Mouse (Mus musculus): ENCODE measurements around the gene Slco2a1. TPM values are rescaled to one million over a fixed set of nuclear protein-coding genes. Genes with fewer than 3 reads are reported as not detected.

The Slco2a1 gene
- polyA plus RNA-seq (2015; fragmentation: Nextera tagmentation; extraction: Ambion mirVana), result 8.5 and 11.2 TPM in 2 replicates

DNA sequence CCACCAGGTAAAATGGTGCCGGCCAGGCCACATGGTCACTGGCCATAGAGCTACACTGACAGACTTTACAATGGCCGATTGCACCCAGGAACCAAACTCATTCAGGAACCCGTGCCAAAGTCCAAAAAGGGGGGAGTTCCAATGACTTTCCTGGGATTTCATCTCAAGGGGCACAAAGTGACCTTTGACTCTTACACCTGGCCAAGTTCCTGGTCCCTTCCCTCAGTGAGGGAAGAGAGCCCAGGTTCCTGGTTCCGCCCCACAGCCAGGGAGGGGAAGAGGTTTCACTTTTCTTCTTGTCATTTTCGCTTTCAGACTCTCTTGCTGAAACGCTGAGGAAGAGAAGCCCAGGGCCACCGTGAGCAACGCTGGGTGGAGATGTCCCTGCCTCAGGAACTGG lies at the start of gene Slco2a1:
Slco2a1 (plus strand) TSS at position 251 of the 400 bp plus-strand sequence.
- no peak within 1 kb of the TSS for H3K4me2 ChIP-seq (ENCODE audit: low read depth, low read length)
- ATAC-seq, result no peak
- WGBS (ENCODE audit: insufficient replicate concordance), result 67% methylated on average over 8 of the region's 8 CpGs

DNA sequence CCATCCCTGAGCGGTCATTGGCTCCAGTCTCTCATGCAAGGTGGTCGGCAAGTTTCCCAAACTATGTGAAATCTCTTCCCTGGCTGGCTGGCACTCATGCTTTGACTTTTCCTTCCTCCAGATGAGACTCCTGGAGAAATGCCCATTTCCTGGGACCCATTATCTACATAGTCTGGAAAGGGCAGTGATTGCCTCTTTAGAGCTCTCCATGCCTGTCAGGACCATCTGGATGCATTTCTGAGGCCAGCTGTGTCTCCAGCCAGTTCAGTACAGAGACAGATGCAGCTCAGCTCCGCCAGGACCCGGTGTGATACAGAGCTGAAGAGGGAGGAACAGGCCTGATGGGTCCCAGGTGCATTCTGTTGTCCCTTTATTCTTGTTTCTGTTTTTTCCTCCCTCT lies 46.3 kb upstream of the Slco2a1 start:
- no peak overlapping the region for H3K9ac ChIP-seq (replicated peaks)
- no peaks in the 10 kb centered on the region for H3K27me3 ChIP-seq (ENCODE audit: insufficient read depth, low read length)
- WGBS (ENCODE audit: insufficient replicate concordance), result 74% methylated on average over 4 of the region's 4 CpGs
- H3K4me1 ChIP-seq (ENCODE audit: insufficient read depth), result no peaks in the 10 kb centered on the region
- H3K36me3 ChIP-seq (replicated peaks; ENCODE audit: insufficient read depth, low read length), result no peaks in the 10 kb centered on the region
- TF ChIP-seq EP300 (IDR thresholded peaks at IDR 0.05; ENCODE audit: low read depth) (no peak), CTCF (IDR thresholded peaks at IDR 0.05; ENCODE audit: low read depth) (no peak)
- no peaks in the 10 kb centered on the region for H3K9me3 ChIP-seq (ENCODE audit: low read length)
- no peak overlapping the region for H3K27ac ChIP-seq (ENCODE audit: low read depth)
- H3K4me2 ChIP-seq (ENCODE audit: low read depth, low read length), result no peak overlapping the region
- DNase-seq (no peak), ATAC-seq (no peak)
- no peak overlapping the region for H3K4me3 ChIP-seq (ENCODE audit: low read depth, low read length)

More for the DNA sequence above, at the start of gene Slco2a1:
- Histone ChIP-seq H3K4me3 (ENCODE audit: low read depth, low read length) (no peak within 1 kb of the TSS), H3K27ac (ENCODE audit: low read depth) (no peak within 1 kb of the TSS), H3K27me3 (ENCODE audit: insufficient read depth, low read length) (no peaks in the 10 kb centered on the region), H3K36me3 (replicated peaks; ENCODE audit: insufficient read depth, low read length) (no peaks in the 10 kb centered on the region), H3K9me3 (ENCODE audit: low read length) (no peaks in the 10 kb centered on the region), H3K9ac (replicated peaks) (no peak within 1 kb of the TSS), H3K4me1 (ENCODE audit: insufficient read depth) (peaks cover 16% of the 10 kb centered on the region)
- no peak for DNase-seq
- TF ChIP-seq EP300 (IDR thresholded peaks at IDR 0.05; ENCODE audit: low read depth) (no peak), CTCF (IDR thresholded peaks at IDR 0.05; ENCODE audit: low read depth) (no peak)

- Histone ChIP-seq H3K36me3 (replicated peaks; ENCODE audit: insufficient read depth, low read length) (no peaks in the 10 kb centered on the region), H3K4me3 (ENCODE audit: low read depth, low read length) (no peak overlapping the region), H3K27me3 (ENCODE audit: insufficient read depth, low read length) (no peaks in the 10 kb centered on the region), H3K9ac (replicated peaks) (no peak overlapping the region), H3K27ac (ENCODE audit: low read depth) (no peak overlapping the region), H3K4me1 (ENCODE audit: insufficient read depth) (no peaks in the 10 kb centered on the region), H3K4me2 (ENCODE audit: low read depth, low read length) (no peak overlapping the region), H3K9me3 (ENCODE audit: low read length) (no peaks in the 10 kb centered on the region)
- TF ChIP-seq CTCF (IDR thresholded peaks at IDR 0.05; ENCODE audit: low read depth) (no peak), EP300 (IDR thresholded peaks at IDR 0.05; ENCODE audit: low read depth) (no peak)
- WGBS (ENCODE audit: insufficient replicate concordance), result 79% methylated on average over 9 of the region's 9 CpGs
- DNase-seq (no peak), ATAC-seq (no peak)
Measured at GRCm38 (mm10) chr9:102944891-102945290, 43.6 kb upstream of the Slco2a1 start.

GRCm38 (mm10) chr9:102946469-102947015 lies 42.0 kb upstream of the Slco2a1 start:
- Histone ChIP-seq H3K4me2 (ENCODE audit: low read depth, low read length) (no peak overlapping the region), H3K9me3 (ENCODE audit: low read length) (no peaks in the 10 kb centered on the region), H3K27me3 (ENCODE audit: insufficient read depth, low read length) (no peaks in the 10 kb centered on the region), H3K4me3 (ENCODE audit: low read depth, low read length) (no peak overlapping the region), H3K27ac (ENCODE audit: low read depth) (no peak overlapping the region), H3K9ac (replicated peaks) (no peak overlapping the region), H3K4me1 (ENCODE audit: insufficient read depth) (no peaks in the 10 kb centered on the region), H3K36me3 (replicated peaks; ENCODE audit: insufficient read depth, low read length) (no peaks in the 10 kb centered on the region)
- TF ChIP-seq CTCF (IDR thresholded peaks at IDR 0.05; ENCODE audit: low read depth) (no peak), EP300 (IDR thresholded peaks at IDR 0.05; ENCODE audit: low read depth) (no peak)
- 74% methylated on average over 12 of the region's 12 CpGs for WGBS (ENCODE audit: insufficient replicate concordance)
- ATAC-seq (no peak), DNase-seq (no peak)

DNA sequence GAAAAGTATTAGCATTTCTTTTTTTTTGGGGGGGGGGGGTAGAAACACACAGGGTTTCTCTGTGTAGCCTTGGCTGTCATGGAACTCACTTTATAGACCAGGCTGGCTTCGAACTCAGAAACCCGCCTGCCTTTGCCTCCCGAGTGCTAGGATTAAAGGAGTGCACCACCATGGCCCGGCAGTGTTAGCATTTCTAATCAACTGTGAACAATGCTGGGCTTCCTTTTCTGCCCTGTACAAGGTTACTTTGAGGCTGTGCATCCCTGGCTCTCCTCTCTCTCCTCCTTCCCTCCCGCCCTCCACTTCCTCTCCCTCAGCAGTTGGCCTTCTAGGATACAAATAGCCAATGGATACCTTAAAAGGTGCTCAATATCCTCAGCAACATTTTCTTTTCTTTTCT lies 39.8 kb upstream of the Slco2a1 start:
- 71% methylated on average over 5 of the region's 5 CpGs for WGBS (ENCODE audit: insufficient replicate concordance)
- H3K9ac ChIP-seq (replicated peaks), result no peak overlapping the region
- no peak overlapping the region for H3K4me2 ChIP-seq (ENCODE audit: low read depth, low read length)
- DNase-seq, result no peak
- ATAC-seq, result no peak
- no peaks in the 10 kb centered on the region for H3K9me3 ChIP-seq (ENCODE audit: low read length)
- no peaks in the 10 kb centered on the region for H3K27me3 ChIP-seq (ENCODE audit: insufficient read depth, low read length)
- H3K27ac ChIP-seq (ENCODE audit: low read depth), result no peak overlapping the region
- H3K4me3 ChIP-seq (ENCODE audit: low read depth, low read length), result no peak overlapping the region
- H3K36me3 ChIP-seq (replicated peaks; ENCODE audit: insufficient read depth, low read length), result no peaks in the 10 kb centered on the region
- no peaks in the 10 kb centered on the region for H3K4me1 ChIP-seq (ENCODE audit: insufficient read depth)
- no peak for TF ChIP-seq CTCF (IDR thresholded peaks at IDR 0.05; ENCODE audit: low read depth)
- TF ChIP-seq EP300 (IDR thresholded peaks at IDR 0.05; ENCODE audit: low read depth), result no peak

GRCm38 (mm10) chr9:102951091-102951994 lies 37.2 kb upstream of the Slco2a1 start:
- 77% methylated on average over 9 of the region's 9 CpGs for WGBS (ENCODE audit: insufficient replicate concordance)

More at GRCm38 (mm10) chr9:102951091-102951994, 37.2 kb upstream of the Slco2a1 start:
- H3K4me1 ChIP-seq (ENCODE audit: insufficient read depth), result no peaks in the 10 kb centered on the region
- H3K4me3 ChIP-seq (ENCODE audit: low read depth, low read length), result no peak overlapping the region
- H3K27me3 ChIP-seq (ENCODE audit: insufficient read depth, low read length), result no peaks in the 10 kb centered on the region
- no peak for TF ChIP-seq CTCF (IDR thresholded peaks at IDR 0.05; ENCODE audit: low read depth)
- TF ChIP-seq EP300 (IDR thresholded peaks at IDR 0.05; ENCODE audit: low read depth), result no peak
- H3K36me3 ChIP-seq (replicated peaks; ENCODE audit: insufficient read depth, low read length), result no peaks in the 10 kb centered on the region
- no peak for ATAC-seq
- no peak for DNase-seq
- no peak overlapping the region for H3K9ac ChIP-seq (replicated peaks)
- no peak overlapping the region for H3K4me2 ChIP-seq (ENCODE audit: low read depth, low read length)
- no peaks in the 10 kb centered on the region for H3K9me3 ChIP-seq (ENCODE audit: low read length)
- H3K27ac ChIP-seq (ENCODE audit: low read depth), result no peak overlapping the region

Measured in liver, postnatal 0 days (tissue).